Mouse (Mus musculus) urinary bladder, adult 2 months (tissue): ENCODE results near the gene Fndc9. TPM values are rescaled to one million over a fixed set of nuclear protein-coding genes. Genes with fewer than 3 reads are reported as not detected.

Experiments
- DNase-seq: peaks from one replicate; pipeline ENCODE4 v3.0.0; 2022; ENCODE audit warnings: low spot score
- polyA plus RNA-seq: library from polyadenylated mRNA; depleted of rRNA; stranded (reverse); fragments of >200 nt; gene quantifications from 2 replicates; pipeline ENCODE4 v1.2.3, GENCODE M21; 2012; rRNA removed

Fndc9 gene
- 0.07 TPM in 2 replicates for polyA plus RNA-seq

GRCm38 (mm10) chr11:46235334-46235733 is at the start of gene Fndc9:
TSS of gene Fndc9 (plus strand) at chr11:46235531.
- DNase-seq: no peak

- no peak for DNase-seq
Measured at GRCm38 (mm10) chr11:46188283-46188682, 47.0 kb upstream of the Fndc9 start.

GRCm38 (mm10) chr11:46194175-46194574 is 41.2 kb upstream of the Fndc9 start:
- DNase-seq: no peak

- DNase-seq: no peak
Measured at GRCm38 (mm10) chr11:46200664-46201063, 34.7 kb upstream of the Fndc9 start.

- no peak for DNase-seq
Measured at GRCm38 (mm10) chr11:46201636-46202546, 33.4 kb upstream of the Fndc9 start.

GRCm38 (mm10) chr11:46202547-46202887 is 32.8 kb upstream of the Fndc9 start:
- DNase-seq: no peak

- no peak for DNase-seq
Measured at GRCm38 (mm10) chr11:46204841-46205240, 30.5 kb upstream of the Fndc9 start.

GRCm38 (mm10) chr11:46205639-46206409 is 29.5 kb upstream of the Fndc9 start:
- no peak for DNase-seq

- DNase-seq: no peak
Measured at GRCm38 (mm10) chr11:46209884-46210283, 25.4 kb upstream of the Fndc9 start.

- DNase-seq: no peak
Measured at GRCm38 (mm10) chr11:46211858-46212257, 23.5 kb upstream of the Fndc9 start.

GRCm38 (mm10) chr11:46213844-46214243 is 21.5 kb upstream of the Fndc9 start:
- no peak for DNase-seq

GRCm38 (mm10) chr11:46214368-46215230 is 20.7 kb upstream of the Fndc9 start:
- no peak for DNase-seq

GRCm38 (mm10) chr11:46215354-46215753 is 20.0 kb upstream of the Fndc9 start:
- no peak for DNase-seq

- no peak for DNase-seq
Measured at GRCm38 (mm10) chr11:46216669-46217068, 18.7 kb upstream of the Fndc9 start.

GRCm38 (mm10) chr11:46217686-46218085 is 17.6 kb upstream of the Fndc9 start:
- no peak for DNase-seq

- DNase-seq: no peak
Measured at GRCm38 (mm10) chr11:46218584-46218983, 16.7 kb upstream of the Fndc9 start.

GRCm38 (mm10) chr11:46219380-46219779 is 16.0 kb upstream of the Fndc9 start:
- no peak for DNase-seq

GRCm38 (mm10) chr11:46220211-46220610 is 15.1 kb upstream of the Fndc9 start:
- DNase-seq: no peak

- DNase-seq: no peak
Measured at GRCm38 (mm10) chr11:46223575-46223974, 11.8 kb upstream of the Fndc9 start.

GRCm38 (mm10) chr11:46225345-46225744 is 10.0 kb upstream of the Fndc9 start:
- DNase-seq: no peak

GRCm38 (mm10) chr11:46230184-46230583 is 5.1 kb upstream of the Fndc9 start:
- no peak for DNase-seq

- DNase-seq: no peak
Measured at GRCm38 (mm10) chr11:46232803-46233202, 2.5 kb upstream of the Fndc9 start.
